Mouse (Mus musculus): Measurements from ENCODE around the gene Trp53i13.

DNA sequence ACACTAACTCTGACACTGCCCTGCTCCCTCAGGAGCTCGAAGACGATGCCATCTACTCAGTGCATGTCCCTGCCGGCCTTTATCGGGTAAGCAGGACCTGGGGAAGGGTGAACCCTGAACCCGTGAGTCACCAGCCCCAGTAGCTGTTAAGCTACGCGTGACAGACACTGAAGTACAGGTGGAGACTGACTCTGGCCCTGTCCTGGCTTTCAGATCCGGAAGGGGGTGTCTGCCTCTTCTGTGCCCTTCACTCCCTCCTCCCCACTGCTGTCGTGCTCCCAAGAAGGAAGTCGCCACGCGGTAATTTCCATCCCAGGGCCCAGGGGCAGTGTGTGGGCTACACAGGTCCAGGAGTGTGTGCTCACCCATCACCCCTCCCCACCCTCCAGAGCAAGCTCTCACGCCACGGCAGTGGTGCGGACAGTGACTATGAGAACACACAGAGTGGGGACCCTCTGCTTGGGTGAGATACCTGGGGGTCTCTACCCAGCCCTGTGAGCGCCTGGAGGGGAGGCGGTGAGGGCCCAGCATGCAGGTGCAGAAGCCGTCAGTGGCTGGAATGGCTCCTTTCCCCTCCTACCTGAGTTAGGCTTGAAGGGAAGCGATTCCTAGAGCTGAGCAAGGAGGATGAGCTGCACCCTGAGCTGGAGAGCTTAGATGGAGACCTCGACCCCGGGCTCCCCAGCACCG lies 10.3 kb downstream of the Trp53i13 start:
- TF ChIP-seq POLR2A (IDR thresholded peaks at IDR 0.05; ENCODE audit: low read depth, low read length) = no peak
- TF ChIP-seq CTCF (conservative IDR thresholded peaks at IDR 0.05; ENCODE audit: insufficient read depth, insufficient read length, low read depth, low read length) = no peak
